Comparison of ENCODE assay signal across 32 mouse cellular contexts in the genomic region with DNA sequence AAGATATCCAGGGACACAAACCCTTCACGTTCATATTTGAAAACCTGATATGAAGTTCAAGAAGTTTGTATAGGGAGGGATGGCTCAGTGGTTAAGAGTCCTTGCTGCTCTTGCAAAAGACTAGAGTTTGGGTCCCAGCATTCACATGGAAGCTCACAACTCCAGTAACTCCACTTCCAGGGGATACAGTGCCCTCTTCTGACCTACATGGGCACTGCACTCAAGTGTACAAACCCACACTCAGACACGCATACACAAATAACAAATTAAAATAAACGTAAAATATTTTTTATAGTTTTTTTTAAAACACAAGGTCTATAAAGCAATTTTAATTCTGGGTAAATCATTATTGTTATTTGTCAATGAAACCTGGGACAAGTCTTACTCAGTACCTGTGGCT. TPM values are rescaled to one million over a fixed set of nuclear protein-coding genes. Genes with fewer than 3 reads are reported as not detected.
A peak's percentile ranks its signal among the peaks of the same experiment; 100 is the strongest.
DNase-seq lines count a peak whose midpoint lies in the region; ATAC-seq and TF ChIP-seq lines count a peak whose summit lies in the region.
"Had no signal": no experiment of that assay in that cellular context is flagged by ENCODE, and none has a peak within 500 bp of the region (broad histone marks: within the 10 kb centered on the region; RNA-seq: fewer than 3 reads in every experiment).

No protein-coding gene starts in this region.

- no peak overlapping the region for H3K4me3 ChIP-seq in layer of hippocampus, adult 2 months
- H3K4me3 ChIP-seq in ES-Bruce4 (ENCODE audit: low read depth, low read length) = no peak overlapping the region
- no peak overlapping the region for H3K4me3 ChIP-seq in stomach, postnatal 0 days (ENCODE audit: low read depth, low read length)
- H3K4me3 ChIP-seq: embryonic facial prominence, embryonic 13.5 days; erythroblast, embryonic 14.5 days; forebrain, embryonic 13.5 days; hindbrain, embryonic 13.5 days; limb, embryonic 15.5 days; megakaryocyte, embryonic 14.5 days; midbrain, embryonic 13.5 days had no signal

- no peak for TF ChIP-seq POLR2A in ES-Bruce4 (IDR thresholded peaks at IDR 0.05; ENCODE audit: insufficient read depth, low read length)

- H3K9me3 ChIP-seq in ES-Bruce4 (replicated peaks; ENCODE audit: control insufficient read depth, insufficient read depth, low read length, poor library complexity, severe bottlenecking) = no peaks in the 10 kb centered on the region
- no peaks in the 10 kb centered on the region for H3K9me3 ChIP-seq in stomach, postnatal 0 days (ENCODE audit: control insufficient read depth, low read length)
- H3K9me3 ChIP-seq: embryonic facial prominence, embryonic 13.5 days; forebrain, embryonic 13.5 days; hindbrain, embryonic 13.5 days; limb, embryonic 15.5 days; midbrain, embryonic 13.5 days had no signal

- H3K9ac ChIP-seq in ES-Bruce4 (ENCODE audit: low read depth, poor library complexity, severe bottlenecking) = no peak overlapping the region
- no peak overlapping the region for H3K9ac ChIP-seq in stomach, postnatal 0 days (ENCODE audit: low read length)
- H3K9ac ChIP-seq: embryonic facial prominence, embryonic 13.5 days; forebrain, embryonic 13.5 days; hindbrain, embryonic 13.5 days; limb, embryonic 15.5 days; lung, embryonic 14.5 days; midbrain, embryonic 13.5 days had no signal

- no peaks in the 10 kb centered on the region for H3K36me3 ChIP-seq in ES-Bruce4 (ENCODE audit: control insufficient read depth, insufficient read depth, low read length, poor library complexity, severe bottlenecking)
- H3K36me3 ChIP-seq in stomach, postnatal 0 days (ENCODE audit: control insufficient read depth, insufficient read depth, low read length) = no peaks in the 10 kb centered on the region
- H3K36me3 ChIP-seq: embryonic facial prominence, embryonic 13.5 days; hindbrain, embryonic 13.5 days; limb, embryonic 15.5 days; midbrain, embryonic 13.5 days had no signal

- no peaks in the 10 kb centered on the region for H3K4me1 ChIP-seq in ES-Bruce4 (ENCODE audit: control insufficient read depth, insufficient read depth, low read length)
- no peaks in the 10 kb centered on the region for H3K4me1 ChIP-seq in stomach, postnatal 0 days (replicated peaks; ENCODE audit: control insufficient read depth, insufficient read depth)
- H3K4me1 ChIP-seq: embryonic facial prominence, embryonic 13.5 days; forebrain, embryonic 13.5 days; limb, embryonic 15.5 days; midbrain, embryonic 13.5 days had no signal

- WGBS in stomach, postnatal 0 days = 86% methylated on average over 3 of the region's 3 CpGs

- peak; percentile 46 for TF ChIP-seq CTCF in layer of hippocampus, adult 2 months (conservative IDR thresholded peaks at IDR 0.05)
- TF ChIP-seq CTCF in ES-Bruce4 (IDR thresholded peaks at IDR 0.05; ENCODE audit: low read depth, low read length) = peak; percentile 8
- peak; percentile 27; the same call in 1 of the 2 replicates for TF ChIP-seq CTCF in stomach, postnatal 0 days (IDR thresholded peaks at IDR 0.05; ENCODE audit: low read depth)

- H3K4me2 ChIP-seq in stomach, postnatal 0 days (replicated peaks; ENCODE audit: low read depth) = no peak overlapping the region
- H3K4me2 ChIP-seq: embryonic facial prominence, embryonic 13.5 days; forebrain, embryonic 13.5 days; hindbrain, embryonic 13.5 days; limb, embryonic 15.5 days; lung, embryonic 14.5 days; midbrain, embryonic 13.5 days had no signal

- TF ChIP-seq EP300 in ES-Bruce4 (IDR thresholded peaks at IDR 0.05; ENCODE audit: insufficient read depth, low read depth, low read length) = no peak
- TF ChIP-seq EP300 in stomach, postnatal 0 days (optimal IDR thresholded peaks at IDR 0.05) = no peak

- no peak for ATAC-seq in stomach, postnatal 0 days (ENCODE audit: low FRiP score, low TSS enrichment)
- ATAC-seq: forebrain, embryonic 13.5 days; midbrain, embryonic 13.5 days had no signal

- no peak for DNase-seq in layer of hippocampus, adult 2 months (ENCODE audit: low spot score in 2 of 2)
- no peak for DNase-seq in layer of hippocampus, adult 9-10 months (ENCODE audit: low spot score)
- DNase-seq in R1 (ENCODE audit: low read depth, low spot score) = peak; percentile 52
- DNase-seq in stomach, postnatal 0 days (ENCODE audit: low spot score) = no peak
- no peak for DNase-seq in frontal cortex, postnatal 25 days (ENCODE audit: low spot score in 2 of 2)
- DNase-seq in cerebellum, adult 9-10 months = no peak
- DNase-seq: adrenal gland, postnatal 25 days; cerebellum, adult 11 months; cerebellum, postnatal 14 days; gastrocnemius, postnatal 10 days; heart, adult 18-20 months; heart, postnatal 36 days; kidney, adult 8-10 months; kidney, postnatal 14 days; left cerebral cortex, postnatal 4 days; lung, embryonic 14.5 days; thymus, adult 2 months; thymus, postnatal 4 days had no signal

- H3K27me3 ChIP-seq in ES-Bruce4 (ENCODE audit: control insufficient read depth, insufficient read depth, low read length, poor library complexity, severe bottlenecking) = no peaks in the 10 kb centered on the region
- no peaks in the 10 kb centered on the region for H3K27me3 ChIP-seq in stomach, postnatal 0 days (ENCODE audit: control insufficient read depth, insufficient read depth, low read length)
- H3K27me3 ChIP-seq: embryonic facial prominence, embryonic 13.5 days; forebrain, embryonic 13.5 days; hindbrain, embryonic 13.5 days; limb, embryonic 15.5 days; midbrain, embryonic 13.5 days had no signal

- no peak overlapping the region for H3K27ac ChIP-seq in layer of hippocampus, adult 2 months
- H3K27ac ChIP-seq in ES-Bruce4 (ENCODE audit: insufficient read depth, low read length) = no peak overlapping the region
- H3K27ac ChIP-seq in stomach, postnatal 0 days (replicated peaks) = no peak overlapping the region
- H3K27ac ChIP-seq: embryonic facial prominence, embryonic 13.5 days; forebrain, embryonic 13.5 days; hindbrain, embryonic 13.5 days; limb, embryonic 15.5 days; midbrain, embryonic 13.5 days had no signal

RNA-seq across cellular contexts. Expression of gene Tgm5, which starts 2.9 kb away (rescaled TPM):
- not detected for total RNA-seq in layer of hippocampus, adult 2 months (2021)
- polyA plus RNA-seq in ES-Bruce4 (2011; ENCODE audit: insufficient read depth, insufficient read length, low read depth, missing spikeins) = not detected in 2 replicates
- 1.8 and 2.7 TPM in 2 replicates for polyA plus RNA-seq in stomach, postnatal 0 days (2015; fragmentation: Nextera tagmentation; extraction: Ambion mirVana)
- total RNA-seq: adrenal gland, postnatal 25 days; gastrocnemius, postnatal 10 days; heart, adult 18-20 months; heart, postnatal 36 days; layer of hippocampus, adult 8-10 months had no signal
- polyA plus RNA-seq: embryonic facial prominence, embryonic 13.5 days; erythroblast, embryonic 14.5 days; heart, embryonic 14.5 days; hindbrain, embryonic 13.5 days; lung, embryonic 14.5 days; midbrain, embryonic 13.5 days had no signal

RNA-seq across cellular contexts. Expression of gene Tgm7, which starts 21.1 kb away (rescaled TPM):
- total RNA-seq in layer of hippocampus, adult 2 months (2021) = under 1 TPM in 1 of 2 experiments, not detected in 1; 0.33 TPM
- polyA plus RNA-seq in ES-Bruce4 (2011; ENCODE audit: insufficient read depth, insufficient read length, low read depth, missing spikeins) = not detected in 2 replicates
- polyA plus RNA-seq in stomach, postnatal 0 days (2015; fragmentation: Nextera tagmentation; extraction: Ambion mirVana) = not detected in 2 replicates
- total RNA-seq: adrenal gland, postnatal 25 days; gastrocnemius, postnatal 10 days; heart, adult 18-20 months; heart, postnatal 36 days; left cerebral cortex, postnatal 4 days had no signal
- polyA plus RNA-seq: embryonic facial prominence, embryonic 13.5 days; erythroblast, embryonic 14.5 days; forebrain, embryonic 13.5 days; heart, embryonic 14.5 days; hindbrain, embryonic 13.5 days; limb, embryonic 15.5 days; lung, embryonic 14.5 days; midbrain, embryonic 13.5 days; neural tube, embryonic 11.5 days; small intestine, adult 2 months had no signal

RNA-seq across cellular contexts. Expression of gene Epb42, which starts 51.6 kb away (rescaled TPM):
- not detected for total RNA-seq in layer of hippocampus, adult 2 months (2021)
- not detected in 2 replicates for polyA plus RNA-seq in ES-Bruce4 (2011; ENCODE audit: insufficient read depth, insufficient read length, low read depth, missing spikeins)
- polyA plus RNA-seq in stomach, postnatal 0 days (2015; fragmentation: Nextera tagmentation; extraction: Ambion mirVana) = 0.22 and 0.23 TPM in 2 replicates
- total RNA-seq: adrenal gland, postnatal 25 days; layer of hippocampus, adult 8-10 months; left cerebral cortex, adult 18-20 months; left cerebral cortex, postnatal 4 days had no signal
- polyA plus RNA-seq: frontal cortex, adult 2 months had no signal

RNA-seq across cellular contexts. Expression of gene Adal, which starts 51.7 kb away (rescaled TPM):
- 10 to 100 TPM; 17.6 to 17.9 TPM for total RNA-seq in layer of hippocampus, adult 2 months (2021)
- polyA plus RNA-seq in ES-Bruce4 (2011; ENCODE audit: insufficient read depth, insufficient read length, low read depth, missing spikeins) = 11.1 and 12.2 TPM in 2 replicates
- 9.6 and 9.7 TPM in 2 replicates for polyA plus RNA-seq in stomach, postnatal 0 days (2015; fragmentation: Nextera tagmentation; extraction: Ambion mirVana)

RNA-seq across cellular contexts. Expression of gene Lcmt2, which starts 51.9 kb away (rescaled TPM):
- total RNA-seq in layer of hippocampus, adult 2 months (2021) = 1 to 10 TPM; 8.3 to 9.6 TPM
- polyA plus RNA-seq in ES-Bruce4 (2011; ENCODE audit: insufficient read depth, insufficient read length, low read depth, missing spikeins) = 3.1 and 3.3 TPM in 2 replicates
- polyA plus RNA-seq in stomach, postnatal 0 days (2015; fragmentation: Nextera tagmentation; extraction: Ambion mirVana) = 12.6 and 14.9 TPM in 2 replicates
